Mouse (Mus musculus) kidney, adult 2 months (tissue): Measurements from ENCODE around the gene Gm10718.
"Not testable (repeated sequence)": the region's sequence is repeated elsewhere in the genome, so short reads cannot be mapped to it uniquely, and the experiment has no call there.

Experiments used
- CTCF ChIP-seq: fragments of 200-500 bp; conservative IDR thresholded peaks from 2 replicates; pipeline ENCODE4 v1.5.1; 2011; ENCODE audit warnings: low read depth, mild to moderate bottlenecking, control low read depth, low read length, moderate library complexity, mixed read lengths; ENCODE audit not compliant: insufficient read depth, insufficient read length
- POLR2A ChIP-seq: fragments of 200-500 bp; IDR thresholded peaks from one replicate; pipeline ENCODE4 v1.6.1; 2011; ENCODE audit warnings: low read depth, low read length, control low read depth

DNA sequence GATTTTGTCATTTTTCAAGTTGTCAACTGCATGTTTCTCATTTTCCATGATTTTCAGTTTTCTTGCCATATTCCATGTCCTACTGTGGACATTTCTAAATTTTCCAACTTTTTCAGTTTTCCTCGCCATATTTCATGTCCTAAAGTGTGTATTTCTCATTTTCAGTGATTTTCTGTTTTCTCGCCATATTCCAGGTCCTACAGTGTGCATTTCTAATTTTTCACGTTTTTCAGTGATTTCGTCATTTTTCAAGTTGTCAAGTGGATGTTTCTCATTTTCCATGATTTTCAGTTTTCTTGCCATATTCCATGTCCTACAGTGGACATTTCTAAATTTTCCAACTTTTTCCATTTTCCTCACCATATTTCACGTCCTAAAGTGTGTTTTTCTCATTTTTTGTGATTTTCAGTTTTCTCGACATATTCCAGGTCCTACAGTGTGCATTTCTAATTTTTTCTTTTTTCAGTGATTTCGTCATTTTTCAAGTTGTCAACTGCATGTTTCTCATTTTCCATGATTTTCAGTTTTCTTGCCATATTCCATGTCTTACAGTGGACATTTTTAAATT lies 11.2 kb upstream of the Gm10718 start:
- TF ChIP-seq CTCF, POLR2A: not testable (repeated sequence)
